Mouse (Mus musculus) midbrain, embryonic 16.5 days (tissue): ENCODE results near the gene Fam71d. TPM values are rescaled to one million over a fixed set of nuclear protein-coding genes. Genes with fewer than 3 reads are reported as not detected.

Experiments used
- polyA plus RNA-seq: library from polyadenylated mRNA; unstranded; fragments of >200 nt; fragmentation: Nextera tagmentation; extraction: Ambion mirVana; gene quantifications from 2 replicates; pipeline ENCODE4 v1.2.1, GENCODE M21; 2015

The Fam71d gene
- polyA plus RNA-seq, 1 experiment from 2014 or later, result 0.26 TPM

Other genes with a start within 250 kb of the Fam71d start
- gene Mpp5, start 57.4 kb downstream of the Fam71d start, polyA plus RNA-seq, result 15.7 and 16.3 TPM in 2 replicates
- 134 and 147 TPM in 2 replicates for gene Atp6v1d, start 170.1 kb downstream of the Fam71d start, polyA plus RNA-seq
- gene Eif2s1, start 170.3 kb downstream of the Fam71d start, polyA plus RNA-seq, result 136 and 142 TPM in 2 replicates
- 2.5 and 3.8 TPM in 2 replicates for gene Plek2, start 215.4 kb downstream of the Fam71d start, polyA plus RNA-seq